Mouse (Mus musculus): ENCODE data around the gene Ramp1.

Ramp1 gene

DNA sequence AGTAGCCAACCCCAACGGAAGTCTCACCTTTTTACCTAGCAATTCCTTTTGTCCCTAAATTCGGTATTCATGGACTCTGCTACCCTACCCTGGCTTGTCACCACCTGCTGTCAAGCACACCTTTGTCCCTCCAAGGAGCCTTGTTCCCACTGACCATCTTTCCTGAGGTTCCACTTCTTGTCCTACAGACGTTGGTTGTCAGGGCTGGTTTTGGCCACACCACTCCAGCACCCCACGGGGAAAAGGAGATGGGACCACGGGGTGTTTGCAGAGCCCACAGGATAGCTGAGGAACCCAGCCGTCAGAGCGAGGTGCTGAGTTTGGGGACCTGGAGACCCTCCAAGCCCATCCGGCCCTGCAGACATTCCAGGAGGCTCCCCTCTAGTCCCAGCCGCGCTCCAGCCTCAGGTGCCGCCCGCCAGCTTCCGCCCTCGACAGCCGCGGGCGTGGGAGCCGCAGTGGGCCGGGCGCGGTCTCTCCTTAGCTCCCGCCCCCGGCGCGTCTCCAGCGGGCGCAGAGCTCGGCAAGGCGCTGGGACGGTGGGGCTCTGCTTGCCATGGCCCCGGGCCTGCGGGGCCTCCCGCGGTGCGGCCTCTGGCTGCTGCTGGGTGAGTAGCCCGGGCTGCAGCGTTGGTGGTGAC, at the start of gene Ramp1:
Gene Ramp1 (plus strand): TSS at position 290 of the 641 bp plus-strand sequence.
- in situ Hi-C loops (cut with MboI), result loop anchor here (5.0 kb wide), 1 partner anchor 63 kb away; no protein-coding TSS in a partner anchor

DNA sequence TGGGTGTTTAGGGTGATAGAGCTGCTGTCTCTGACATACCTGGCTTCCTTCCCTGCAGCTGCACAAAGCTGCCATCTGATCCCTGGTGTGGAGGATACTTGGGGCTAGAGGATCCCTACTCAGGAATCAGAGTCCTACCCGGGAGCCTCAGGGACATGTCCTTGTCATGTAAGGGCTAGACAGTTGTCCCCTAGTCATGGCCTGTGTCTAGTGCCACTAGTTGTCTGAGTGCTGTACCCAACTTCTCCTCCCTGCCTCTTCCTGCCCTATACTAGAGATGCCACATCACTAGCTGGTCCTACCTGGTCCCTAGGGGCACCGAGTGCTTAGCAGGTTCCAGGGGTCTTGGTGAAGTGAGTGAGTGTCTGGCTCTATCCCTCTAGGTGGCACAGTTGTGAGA, 42.6 kb upstream of the Ramp1 start:
- in situ Hi-C loops (cut with MboI), result no loop called here

GRCm38 (mm10) chr1:91144813-91145212, 34.8 kb upstream of the Ramp1 start, which contains the start of gene Rbm44:
Gene Rbm44 (plus strand): TSS chr1:91145089.
- in situ Hi-C loops (cut with MboI), result no loop called here

DNA sequence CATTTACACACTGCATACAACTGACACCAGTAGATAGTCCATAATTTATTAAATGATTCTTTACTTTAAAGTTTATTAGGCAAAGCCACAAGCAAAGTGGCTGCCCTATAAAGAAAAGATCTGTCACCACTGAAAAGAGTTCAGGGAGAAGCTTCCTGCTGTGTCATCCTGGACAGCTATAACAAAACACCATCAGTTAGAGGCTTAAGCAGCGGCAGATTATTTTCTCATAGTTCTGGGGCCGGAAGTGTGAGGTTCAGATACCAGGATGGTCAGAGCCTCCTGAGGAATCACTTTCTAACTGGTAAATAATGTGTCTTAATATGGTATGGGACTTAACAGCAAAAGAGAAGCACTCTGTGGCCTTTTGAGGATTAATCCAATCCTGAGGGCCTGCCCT, 28.1 kb upstream of the Ramp1 start:
- in situ Hi-C loops (cut with MboI), result no loop called here

DNA sequence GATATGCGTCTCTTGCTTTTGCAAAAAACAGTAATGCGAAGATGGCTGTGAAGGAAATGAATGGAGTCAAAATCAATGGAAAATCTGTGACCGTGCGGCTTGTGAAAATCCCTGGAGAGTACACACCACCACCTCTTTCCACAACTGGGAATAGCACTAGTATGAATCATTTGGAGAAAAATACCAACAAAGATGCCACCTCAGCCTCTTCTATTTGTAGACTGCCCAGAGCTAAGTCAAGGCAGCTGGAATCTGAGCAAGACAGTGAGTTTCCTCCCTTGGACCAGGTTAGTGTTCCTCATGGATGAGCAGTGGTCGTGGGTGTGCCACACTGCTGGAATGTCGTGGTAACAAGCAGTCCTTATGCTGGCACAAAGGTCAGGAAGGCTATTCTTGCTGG, 12.8 kb upstream of the Ramp1 start:
- in situ Hi-C loops (cut with MboI), result no loop called here

DNA sequence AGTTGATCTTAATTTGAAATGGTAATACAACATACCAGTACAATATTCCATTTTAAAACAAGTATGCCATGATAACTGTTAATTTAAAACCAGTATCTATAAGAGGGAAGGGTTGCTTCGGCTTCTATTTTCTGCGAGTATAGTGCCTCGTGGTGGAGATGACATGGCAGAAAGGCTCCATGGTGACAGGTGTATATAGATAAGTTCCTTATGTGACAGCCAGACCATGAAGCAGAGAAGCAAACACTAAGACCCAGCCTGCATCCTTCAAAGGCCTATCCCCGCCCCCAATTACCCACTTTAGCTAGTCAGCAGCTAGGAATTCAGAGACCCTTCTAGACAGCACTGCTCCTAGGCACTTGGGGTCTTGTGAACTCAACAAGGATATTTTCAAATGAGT, 10.5 kb upstream of the Ramp1 start:
- in situ Hi-C loops (cut with MboI), result no loop called here

DNA sequence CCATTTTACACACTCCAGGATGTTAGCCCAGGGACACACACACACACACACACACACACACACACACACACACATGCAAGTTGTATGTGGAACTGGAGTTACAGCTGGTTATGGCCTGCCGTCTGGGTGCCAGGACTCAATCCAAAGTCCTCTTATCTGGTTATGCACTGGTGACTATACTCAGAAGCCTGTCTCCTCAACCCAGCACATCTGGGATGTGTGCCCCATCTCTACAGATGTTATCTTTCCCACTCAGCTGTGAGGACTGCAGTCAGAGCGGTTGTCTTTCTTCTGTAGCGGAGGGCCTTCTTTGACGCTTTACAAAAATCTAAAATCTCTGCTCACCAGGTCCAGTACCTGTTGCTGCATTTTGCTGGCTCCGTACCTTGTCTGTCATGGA, 4.8 kb upstream of the Ramp1 start:
- in situ Hi-C loops (cut with MboI), result no loop called here

- in situ Hi-C loops (cut with MboI), result no loop called here
Observed at GRCm38 (mm10) chr1:91176026-91176425, 3.6 kb upstream of the Ramp1 start.

DNA sequence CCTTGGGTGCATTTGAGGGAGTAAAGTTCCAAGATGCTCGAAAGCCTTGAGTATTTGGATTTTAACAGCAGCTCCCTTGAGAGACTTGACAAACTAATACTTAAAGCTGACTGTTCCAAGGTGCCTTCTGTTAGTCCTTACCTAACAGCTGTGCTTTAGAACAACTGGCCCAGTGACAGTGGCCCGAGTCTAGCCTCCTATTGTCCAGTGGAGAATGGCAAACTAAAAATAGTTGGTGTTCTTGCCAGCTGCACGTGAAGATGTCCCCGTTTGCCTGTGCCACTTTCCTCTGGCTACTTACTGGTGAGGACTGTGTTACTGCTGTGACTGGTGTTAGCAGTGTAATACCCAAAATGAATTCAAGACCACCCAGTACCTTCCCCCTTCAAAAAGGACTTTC, 2.8 kb upstream of the Ramp1 start:
- in situ Hi-C loops (cut with MboI), result no loop called here

- in situ Hi-C loops (cut with MboI), result no loop called here
Observed at GRCm38 (mm10) chr1:91179086-91179485, 536 bp upstream of the Ramp1 start.

DNA sequence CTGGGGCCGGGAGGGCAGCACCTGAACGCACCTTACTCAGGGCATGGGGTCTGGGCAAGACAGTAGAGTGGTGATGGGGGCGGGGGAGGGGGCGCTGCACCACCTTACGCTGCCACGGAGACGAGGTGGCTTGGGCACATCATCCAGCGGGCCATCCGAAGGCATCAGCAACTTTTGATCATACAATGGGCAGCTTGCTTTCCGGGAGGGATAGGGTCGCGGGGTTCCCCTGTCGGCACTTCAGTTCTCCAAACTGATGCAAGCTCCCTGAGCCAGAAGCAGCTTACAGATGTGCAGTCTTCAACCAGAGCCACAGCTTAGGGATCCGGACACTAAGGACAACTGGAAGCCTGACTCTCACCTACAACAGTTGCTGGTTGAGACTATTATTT, 548 bp downstream of the Ramp1 start:
- in situ Hi-C loops (cut with MboI), result loop anchor here (5.0 kb wide), 1 partner anchor 62 kb away; no protein-coding TSS in a partner anchor

DNA sequence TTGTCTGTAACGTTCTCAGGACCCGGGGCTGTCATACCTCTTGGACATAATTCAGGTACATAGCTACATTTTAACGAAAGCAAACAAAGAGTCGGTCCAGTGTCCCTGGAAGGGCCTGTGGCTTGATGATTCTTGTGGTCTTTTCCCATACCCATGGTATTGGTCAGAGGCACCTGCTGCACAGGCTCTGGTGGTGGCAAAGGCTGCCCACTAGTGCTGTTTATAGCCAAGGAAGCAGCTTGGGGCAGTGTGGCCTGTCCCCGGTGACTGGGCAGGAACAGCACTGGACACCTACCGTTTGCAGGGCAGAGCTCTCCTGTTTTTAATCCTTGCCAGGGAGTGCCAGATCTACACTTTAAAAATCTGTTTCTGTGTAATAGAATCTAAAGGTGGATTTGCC, 1.1 kb downstream of the Ramp1 start:
- in situ Hi-C loops (cut with MboI), result loop anchor here (5.0 kb wide), 1 partner anchor 62 kb away; no protein-coding TSS in a partner anchor

DNA sequence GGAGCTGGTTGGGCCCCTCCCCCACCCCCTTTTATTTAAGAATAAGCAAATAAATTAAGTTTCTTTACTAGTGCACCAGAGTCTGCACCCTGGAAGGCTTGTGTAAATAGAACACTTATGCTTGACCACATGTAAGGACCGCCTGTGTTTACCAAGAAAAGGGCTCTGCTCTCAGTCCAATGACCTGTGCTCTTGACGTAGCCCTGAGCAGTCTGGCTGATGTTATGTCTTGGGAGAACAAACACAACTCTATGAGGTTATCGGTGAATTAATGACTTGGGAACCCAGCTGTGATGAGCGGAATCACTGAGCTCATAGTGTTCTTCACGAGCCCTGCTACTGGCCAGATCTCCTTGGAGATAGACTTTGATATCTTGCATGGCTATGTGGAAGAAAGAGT, 1.6 kb downstream of the Ramp1 start:
- in situ Hi-C loops (cut with MboI), result loop anchor here (5.0 kb wide), 1 partner anchor 61 kb away; no protein-coding TSS in a partner anchor

DNA sequence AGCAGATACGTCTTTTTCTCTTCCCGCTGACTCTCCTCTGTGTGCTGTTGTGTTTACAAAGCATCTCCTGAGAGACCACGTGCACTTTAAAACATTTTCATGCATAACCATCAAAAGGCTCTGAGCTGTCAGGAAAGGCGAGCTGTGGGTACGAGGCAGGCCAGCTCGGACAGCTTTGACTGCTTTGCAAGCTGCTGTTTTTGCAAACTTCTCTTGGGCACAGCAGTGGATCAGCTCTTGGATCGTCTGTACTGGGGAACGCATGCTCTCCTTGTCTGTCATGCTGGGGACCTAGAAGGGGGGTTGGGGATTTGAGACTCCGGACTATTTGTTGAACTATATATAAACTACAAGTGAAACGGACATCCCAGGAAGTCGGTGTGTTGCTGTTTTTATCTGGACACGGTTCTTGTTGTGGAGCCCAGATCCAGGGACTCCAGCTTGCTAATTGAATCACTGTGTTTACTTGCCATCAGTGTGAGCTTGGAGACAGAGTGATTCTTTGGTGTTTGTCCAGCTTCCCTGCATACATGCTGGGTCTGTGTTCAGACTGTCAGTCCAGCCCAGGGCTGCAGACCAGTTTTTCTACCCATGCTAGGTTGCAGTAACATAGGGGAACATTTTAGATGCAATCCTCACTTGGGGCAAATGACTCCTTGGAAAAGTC, 2.3 kb downstream of the Ramp1 start:
- in situ Hi-C loops (cut with MboI), result loop anchor here (5.0 kb wide), 1 partner anchor 60 kb away; no protein-coding TSS in a partner anchor

GRCm38 (mm10) chr1:91183305-91183704, 3.7 kb downstream of the Ramp1 start:
- in situ Hi-C loops (cut with MboI), result loop anchor here (5.0 kb wide), 1 partner anchor 59 kb away; no protein-coding TSS in a partner anchor

- in situ Hi-C loops (cut with MboI), result no loop called here
Observed at GRCm38 (mm10) chr1:91186677-91187076, 7.1 kb downstream of the Ramp1 start.

GRCm38 (mm10) chr1:91187315-91187714, 7.7 kb downstream of the Ramp1 start:
- in situ Hi-C loops (cut with MboI), result no loop called here

DNA sequence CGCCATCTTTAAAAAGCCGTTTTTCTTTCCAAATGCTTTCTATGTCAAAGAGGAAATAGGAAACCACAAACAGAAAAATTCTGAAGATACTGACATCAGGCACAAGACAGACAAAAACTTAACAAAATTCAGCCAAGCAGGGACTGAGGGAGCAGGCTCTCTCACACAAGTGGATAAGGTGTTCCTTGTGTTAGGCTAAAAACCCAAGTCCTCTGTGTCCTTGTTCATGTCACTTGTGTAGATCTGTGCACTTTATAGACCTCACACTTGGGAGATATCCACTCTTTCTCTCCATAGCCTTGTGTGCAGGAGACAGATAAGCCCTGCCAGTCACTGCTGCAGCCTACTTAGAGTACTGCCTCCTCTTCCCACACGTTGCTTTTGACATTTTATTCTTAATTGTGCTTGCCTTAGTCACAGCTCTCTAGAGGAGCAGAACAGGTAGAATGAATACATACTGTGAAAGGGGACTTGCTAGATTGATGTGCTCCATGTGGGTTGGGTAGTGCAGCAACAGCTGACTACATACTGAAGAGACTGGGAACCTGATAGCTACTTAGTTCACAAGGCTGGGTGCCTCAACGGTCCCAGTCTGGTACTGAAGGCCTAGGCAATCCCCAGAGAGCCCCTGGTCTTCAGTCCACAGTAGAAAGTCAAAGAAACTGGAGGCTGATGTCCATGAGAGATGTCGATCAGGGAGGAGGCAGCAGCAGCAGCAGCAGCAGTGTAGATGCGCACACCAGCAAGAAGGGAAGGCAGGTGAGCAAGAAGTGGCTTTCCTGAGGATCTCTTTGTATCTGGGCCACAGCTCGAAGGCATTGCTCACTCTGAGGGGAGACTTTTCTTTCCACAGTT, 8.4 kb downstream of the Ramp1 start:
- in situ Hi-C loops (cut with MboI), result no loop called here

DNA sequence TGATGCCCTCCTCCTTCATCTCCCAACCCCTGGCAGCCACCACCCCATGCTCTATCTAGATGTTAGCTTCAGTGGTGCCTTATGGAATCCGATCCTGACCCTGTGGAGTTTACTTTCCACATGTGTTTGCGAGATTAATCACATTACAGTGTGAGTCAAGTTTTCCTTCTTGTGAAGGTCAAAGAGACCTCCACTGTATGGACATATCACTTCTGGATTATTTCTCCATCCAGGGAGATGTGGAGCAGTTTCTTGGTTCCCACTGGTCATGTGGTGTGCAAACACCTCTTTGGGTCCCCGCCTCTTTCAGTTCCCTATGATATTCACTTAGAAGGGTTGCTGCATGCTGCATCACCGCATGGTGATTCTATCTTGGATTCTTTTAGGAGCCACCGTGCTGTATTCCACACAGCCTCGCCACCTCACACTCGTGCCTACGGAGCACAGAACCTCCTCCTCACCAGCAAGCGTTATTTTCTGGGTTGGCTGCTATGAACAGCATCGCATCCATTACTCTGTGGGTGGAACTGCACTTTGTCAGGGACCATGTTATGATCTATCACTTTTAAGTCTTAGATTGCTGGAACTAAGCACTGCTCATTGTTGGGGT, 9.3 kb downstream of the Ramp1 start:
- in situ Hi-C loops (cut with MboI), result no loop called here

GRCm38 (mm10) chr1:91192184-91192583, 12.6 kb downstream of the Ramp1 start:
- in situ Hi-C loops (cut with MboI), result no loop called here

GRCm38 (mm10) chr1:91193242-91193641, 13.6 kb downstream of the Ramp1 start:
- in situ Hi-C loops (cut with MboI), result no loop called here

DNA sequence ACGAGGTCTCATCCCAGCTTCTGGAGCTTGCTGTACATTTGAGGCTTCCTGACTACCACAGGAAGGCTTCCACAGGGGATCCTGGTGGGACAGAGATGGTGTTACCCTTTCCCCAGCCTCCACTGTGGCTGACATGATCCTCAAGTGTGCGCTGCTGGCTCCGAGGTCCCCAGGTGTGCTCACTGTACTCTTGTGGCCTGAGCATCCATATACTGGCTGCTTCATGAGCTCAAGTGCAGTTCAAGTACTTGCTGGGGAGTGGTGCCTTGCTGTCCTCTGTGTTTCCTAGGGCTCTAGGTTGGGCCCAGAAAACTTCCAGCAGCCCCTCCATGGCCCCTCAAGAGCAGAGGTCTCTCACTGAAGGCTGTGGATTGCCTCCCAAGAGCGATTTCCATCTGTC, 14.1 kb downstream of the Ramp1 start:
- in situ Hi-C loops (cut with MboI), result no loop called here
